ENCODE assay signal across 15 mouse cellular contexts in genomic region chrX:37019045-37019444, GRCm38 (mm10). TPM values are rescaled to one million over a fixed set of nuclear protein-coding genes. Genes with fewer than 3 reads are reported as not detected.
DNase-seq lines count a peak whose midpoint lies in the region; ATAC-seq and TF ChIP-seq lines count a peak whose summit lies in the region.
"Had no signal": no experiment of that assay in that cellular context is flagged by ENCODE, and none has a peak within 500 bp of the region (broad histone marks: within the 10 kb centered on the region; RNA-seq: fewer than 3 reads in every experiment).

No protein-coding gene starts in this region.

- no peaks in the 10 kb centered on the region for H3K36me3 ChIP-seq in forebrain, embryonic 14.5 days (ENCODE audit: control insufficient read depth, insufficient read depth, low read length)
- H3K36me3 ChIP-seq in forebrain, embryonic 16.5 days (ENCODE audit: control insufficient read depth, insufficient read depth): no peaks in the 10 kb centered on the region
- no peaks in the 10 kb centered on the region for H3K36me3 ChIP-seq in lung, embryonic 14.5 days (ENCODE audit: insufficient read depth)
- H3K36me3 ChIP-seq: liver, embryonic 15.5 days; midbrain, embryonic 13.5 days; neural tube, embryonic 15.5 days had no signal

- ATAC-seq in forebrain, embryonic 14.5 days: no peak
- no peak for ATAC-seq in forebrain, embryonic 16.5 days
- ATAC-seq in lung, embryonic 14.5 days (ENCODE audit: insufficient read depth): no peak
- ATAC-seq: intestine, embryonic 16.5 days; midbrain, embryonic 13.5 days had no signal

- no peaks in the 10 kb centered on the region for H3K27me3 ChIP-seq in forebrain, embryonic 14.5 days (replicated peaks; ENCODE audit: control insufficient read depth, insufficient read depth, low read length)
- no peaks in the 10 kb centered on the region for H3K27me3 ChIP-seq in forebrain, embryonic 16.5 days (replicated peaks; ENCODE audit: control insufficient read depth, insufficient read depth, low read length)
- H3K27me3 ChIP-seq in lung, embryonic 14.5 days (ENCODE audit: insufficient read depth, low read length): no peaks in the 10 kb centered on the region
- H3K27me3 ChIP-seq: liver, embryonic 15.5 days; midbrain, embryonic 13.5 days; neural tube, embryonic 15.5 days had no signal

- H3K4me3 ChIP-seq in forebrain, embryonic 14.5 days (ENCODE audit: low read depth, low read length): no peak overlapping the region
- no peak overlapping the region for H3K4me3 ChIP-seq in forebrain, embryonic 16.5 days (replicated peaks; ENCODE audit: low read length)
- H3K4me3 ChIP-seq in lung, embryonic 14.5 days (ENCODE audit: low read depth, low read length): no peak overlapping the region
- H3K4me3 ChIP-seq: liver, embryonic 15.5 days; midbrain, embryonic 13.5 days; neural tube, embryonic 15.5 days had no signal

- no peak overlapping the region for H3K4me2 ChIP-seq in forebrain, embryonic 14.5 days (ENCODE audit: low read length)
- no peak overlapping the region for H3K4me2 ChIP-seq in forebrain, embryonic 16.5 days (ENCODE audit: low read length)
- no peak overlapping the region for H3K4me2 ChIP-seq in lung, embryonic 14.5 days
- H3K4me2 ChIP-seq: liver, embryonic 15.5 days; midbrain, embryonic 13.5 days; neural tube, embryonic 15.5 days had no signal

- H3K27ac ChIP-seq in forebrain, embryonic 14.5 days (ENCODE audit: low read depth, low read length): no peak overlapping the region
- no peak overlapping the region for H3K27ac ChIP-seq in forebrain, embryonic 16.5 days (ENCODE audit: low read length)
- no peak overlapping the region for H3K27ac ChIP-seq in lung, embryonic 14.5 days (ENCODE audit: low read depth)
- H3K27ac ChIP-seq: liver, embryonic 15.5 days; midbrain, embryonic 13.5 days; neural tube, embryonic 15.5 days had no signal

- peak; percentile 46 for TF ChIP-seq CTCF in lung, embryonic 14.5 days (IDR thresholded peaks at IDR 0.05; ENCODE audit: low read depth)

- peak; percentile 8 for DNase-seq in forebrain, embryonic 14.5 days (ENCODE audit: low spot score)
- DNase-seq in lung, embryonic 14.5 days: peak; percentile 11
- DNase-seq in lung, postnatal 14 days: no peak
- DNase-seq in NIH3T3 (ENCODE audit: low read depth): peak; percentile 33
- peak; percentile 13 for DNase-seq in retina, embryonic 14.5 days (ENCODE audit: low spot score)
- no peak for DNase-seq in Muller cell, postnatal 12 days (ENCODE audit: inconsistent ontology term)
- DNase-seq in layer of hippocampus, postnatal 10 days (ENCODE audit: low spot score in 2 of 2): no peak
- DNase-seq: adrenal gland, postnatal 10 days; cerebellum, adult 8-10 months had no signal

- WGBS in forebrain, embryonic 14.5 days: 58% methylated on average over 3 of the region's 3 CpGs
- 58% methylated on average over 3 of the region's 3 CpGs for WGBS in forebrain, embryonic 16.5 days
- WGBS in lung, embryonic 14.5 days: 54% methylated on average over 3 of the region's 3 CpGs

- no peak overlapping the region for H3K9ac ChIP-seq in forebrain, embryonic 14.5 days (ENCODE audit: low read length)
- H3K9ac ChIP-seq in forebrain, embryonic 16.5 days (replicated peaks; ENCODE audit: low read depth, low read length): no peak overlapping the region
- H3K9ac ChIP-seq in lung, embryonic 14.5 days: no peak overlapping the region
- H3K9ac ChIP-seq: liver, embryonic 15.5 days; midbrain, embryonic 13.5 days; neural tube, embryonic 15.5 days had no signal

- H3K9me3 ChIP-seq in forebrain, embryonic 14.5 days (replicated peaks; ENCODE audit: control insufficient read depth, low read length): no peaks in the 10 kb centered on the region
- no peaks in the 10 kb centered on the region for H3K9me3 ChIP-seq in forebrain, embryonic 16.5 days (ENCODE audit: control insufficient read depth, low read length)
- no peaks in the 10 kb centered on the region for H3K9me3 ChIP-seq in lung, embryonic 14.5 days (ENCODE audit: low read depth, low read length)
- H3K9me3 ChIP-seq: liver, embryonic 15.5 days; neural tube, embryonic 15.5 days had no signal

- H3K4me1 ChIP-seq in forebrain, embryonic 14.5 days (ENCODE audit: control insufficient read depth, insufficient read depth, low read length): no peaks in the 10 kb centered on the region
- H3K4me1 ChIP-seq in forebrain, embryonic 16.5 days (replicated peaks; ENCODE audit: control insufficient read depth, insufficient read depth, low read length): no peaks in the 10 kb centered on the region
- H3K4me1 ChIP-seq in lung, embryonic 14.5 days (ENCODE audit: insufficient read depth): no peaks in the 10 kb centered on the region
- H3K4me1 ChIP-seq: liver, embryonic 15.5 days; midbrain, embryonic 13.5 days; neural tube, embryonic 15.5 days had no signal

RNA-seq across cellular contexts. Expression of gene Sept6, which starts 27.5 kb away (rescaled TPM):
- 49.3 and 60.5 TPM in 2 replicates for polyA plus RNA-seq in forebrain, embryonic 14.5 days (2014; fragmentation: Nextera tagmentation; extraction: Ambion mirVana)
- 60.8 and 62.7 TPM in 2 replicates for polyA plus RNA-seq in forebrain, embryonic 16.5 days (2015; fragmentation: Nextera tagmentation; extraction: Ambion mirVana)
- polyA plus RNA-seq in lung, embryonic 14.5 days (2014; fragmentation: Nextera tagmentation; extraction: Ambion mirVana): 18.6 and 19.7 TPM in 2 replicates
- 10 to 100 TPM; 62.0 to 64.6 TPM for total RNA-seq in layer of hippocampus, postnatal 10 days (2021)

RNA-seq across cellular contexts. Expression of gene Sowahd, which starts 29.6 kb away (rescaled TPM):
- not detected in 2 replicates for polyA plus RNA-seq in forebrain, embryonic 14.5 days (2014; fragmentation: Nextera tagmentation; extraction: Ambion mirVana)
- not detected in 2 replicates for polyA plus RNA-seq in forebrain, embryonic 16.5 days (2015; fragmentation: Nextera tagmentation; extraction: Ambion mirVana)
- 0.18 TPM in 1 of 2 replicates, not detected in the other for polyA plus RNA-seq in lung, embryonic 14.5 days (2014; fragmentation: Nextera tagmentation; extraction: Ambion mirVana)
- not detected for total RNA-seq in layer of hippocampus, postnatal 10 days (2021)
- total RNA-seq: layer of hippocampus, postnatal 25 days had no signal
- polyA plus RNA-seq: midbrain, embryonic 13.5 days; neural tube, embryonic 15.5 days had no signal

Comparison
In these comparisons a context has a peak if more than half of its experiments do, and no peak if none do; other contexts are left out.
1. DNase-seq: peak in forebrain, embryonic 14.5 days (single experiment), lung, embryonic 14.5 days (single experiment), NIH3T3 (single experiment) and retina, embryonic 14.5 days (single experiment); none in lung, postnatal 14 days (single experiment), Muller cell, postnatal 12 days (single experiment) and layer of hippocampus, postnatal 10 days (0 of 2).